10 mouse cellular contexts compared by ENCODE assay signal in the genomic region with DNA sequence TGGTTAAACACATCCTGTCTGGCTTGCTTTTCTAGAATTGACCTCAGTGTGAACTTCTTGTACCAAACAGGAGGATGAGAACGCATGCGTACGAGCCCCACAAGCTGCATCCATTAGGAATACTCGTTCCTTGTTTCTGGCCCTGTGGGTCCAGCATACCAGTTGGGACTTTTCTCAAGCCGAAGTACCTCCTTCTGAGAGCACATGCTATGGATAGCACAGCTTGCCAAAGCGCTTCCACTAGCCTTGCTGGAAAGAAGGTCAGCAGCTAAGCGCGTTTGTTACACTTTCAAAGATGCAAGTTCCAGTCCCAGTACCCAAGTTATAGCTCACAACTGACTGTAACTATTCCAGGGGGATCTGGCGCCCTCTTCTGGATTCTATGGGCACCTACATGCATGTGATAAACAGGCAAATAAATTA.
DNase-seq lines count a peak whose midpoint lies in the region; ATAC-seq and TF ChIP-seq lines count a peak whose summit lies in the region.
"Had no signal": no experiment of that assay in that cellular context is flagged by ENCODE, and none has a peak within 500 bp of the region (broad histone marks: within the 10 kb centered on the region; RNA-seq: fewer than 3 reads in every experiment).

No protein-coding gene starts in this region.

- H3K4me1 ChIP-seq in kidney, embryonic 16.5 days (ENCODE audit: insufficient read depth, low read length), result peaks cover 7% of the 10 kb centered on the region; the same call in 1 of the 2 replicates
- H3K4me1 ChIP-seq in E14TG2a.4 (replicated peaks; ENCODE audit: low read depth, low read length), result peaks cover 7% of the 10 kb centered on the region; the same call in 1 of the 2 replicates
- peaks cover 20% of the 10 kb centered on the region for H3K4me1 ChIP-seq in forebrain, embryonic 16.5 days (replicated peaks; ENCODE audit: control insufficient read depth, insufficient read depth, low read length)

- TF ChIP-seq CTCF in E14TG2a.4 (conservative IDR thresholded peaks at IDR 0.05; ENCODE audit: low read length), result peak; percentile 8; the same call in 1 of the 2 replicates

- H3K9me3 ChIP-seq in kidney, embryonic 16.5 days (ENCODE audit: low read length), result no peaks in the 10 kb centered on the region
- H3K9me3 ChIP-seq in E14TG2a.4 (ENCODE audit: low read length), result peaks cover 6% of the 10 kb centered on the region; the same call in 1 of the 2 replicates
- no peaks in the 10 kb centered on the region for H3K9me3 ChIP-seq in forebrain, embryonic 16.5 days (ENCODE audit: control insufficient read depth, low read length)

- intact Hi-C loops in gastrocnemius, postnatal 36 days (cut with DNase I), result no loop called here

- ATAC-seq in kidney, embryonic 16.5 days (ENCODE audit: low FRiP score, low TSS enrichment), result no peak
- ATAC-seq in forebrain, embryonic 16.5 days, result peak; percentile 9; the same call in 1 of the 2 replicates
- ATAC-seq: activated CD4-positive, CD25-positive, alpha-beta regulatory T cell, adult 4 months had no signal

- H3K36me3 ChIP-seq in kidney, embryonic 16.5 days (ENCODE audit: insufficient read depth, low read length), result peaks cover 6% of the 10 kb centered on the region; the same call in 1 of the 2 replicates
- H3K36me3 ChIP-seq in E14TG2a.4 (ENCODE audit: insufficient read depth, low read length), result peaks cover 4% of the 10 kb centered on the region; the same call in 1 of the 2 replicates
- no peaks in the 10 kb centered on the region for H3K36me3 ChIP-seq in forebrain, embryonic 16.5 days (ENCODE audit: control insufficient read depth, insufficient read depth)

- no peaks in the 10 kb centered on the region for H3K27me3 ChIP-seq in kidney, embryonic 16.5 days (ENCODE audit: insufficient read depth, low read length)
- H3K27me3 ChIP-seq in E14TG2a.4 (ENCODE audit: insufficient read depth, low read length), result no peaks in the 10 kb centered on the region
- no peaks in the 10 kb centered on the region for H3K27me3 ChIP-seq in forebrain, embryonic 16.5 days (replicated peaks; ENCODE audit: control insufficient read depth, insufficient read depth, low read length)
- H3K27me3 ChIP-seq: heart, embryonic 13.5 days had no signal

- H3K27ac ChIP-seq in kidney, embryonic 16.5 days (ENCODE audit: low read length), result no peak overlapping the region
- peak overlapping the region; percentile 86 for H3K27ac ChIP-seq in forebrain, embryonic 16.5 days (ENCODE audit: low read length)
- H3K27ac ChIP-seq: heart, embryonic 13.5 days had no signal

- H3K4me2 ChIP-seq in kidney, embryonic 16.5 days (replicated peaks; ENCODE audit: low read depth, low read length), result no peak overlapping the region
- peak overlapping the region; percentile 44 for H3K4me2 ChIP-seq in forebrain, embryonic 16.5 days (ENCODE audit: low read length)
- H3K4me2 ChIP-seq: heart, embryonic 13.5 days had no signal

- 59% methylated on average over 9 of the region's 9 CpGs for WGBS in kidney, embryonic 16.5 days
- WGBS in forebrain, embryonic 16.5 days, result 28% methylated on average over 9 of the region's 9 CpGs

- H3K4me3 ChIP-seq in kidney, embryonic 16.5 days (ENCODE audit: low read length), result no peak overlapping the region
- H3K4me3 ChIP-seq in E14TG2a.4 (replicated peaks; ENCODE audit: low read length), result no peak overlapping the region
- H3K4me3 ChIP-seq in forebrain, embryonic 16.5 days (replicated peaks; ENCODE audit: low read length), result no peak overlapping the region
- H3K4me3 ChIP-seq: heart, embryonic 13.5 days had no signal

- H3K9ac ChIP-seq in kidney, embryonic 16.5 days (replicated peaks; ENCODE audit: low read length), result no peak overlapping the region
- H3K9ac ChIP-seq in forebrain, embryonic 16.5 days (replicated peaks; ENCODE audit: low read depth, low read length), result no peak overlapping the region
- H3K9ac ChIP-seq: heart, embryonic 13.5 days had no signal

- DNase-seq in kidney, adult 18-20 months, result peak; percentile 12
- DNase-seq in mesoderm, embryonic 11.5 days (ENCODE audit: low read depth, low spot score), result peak; percentile 31
- no peak for DNase-seq in cerebellum, adult 8-10 months
- no peak for DNase-seq in frontal cortex, postnatal 14 days (ENCODE audit: low spot score in 2 of 2)
- no peak for DNase-seq in gastrocnemius, postnatal 36 days

Comparison
In these comparisons a context has a peak if more than half of its experiments do, and no peak if none do; other contexts are left out.
1. DNase-seq: peak in kidney, adult 18-20 months (single experiment) and mesoderm, embryonic 11.5 days (single experiment); none in cerebellum, adult 8-10 months (single experiment), frontal cortex, postnatal 14 days (0 of 2) and gastrocnemius, postnatal 36 days (0 of 2).